Mouse (Mus musculus): Measurements from ENCODE around the gene Usp31.

The Usp31 gene

GRCm38 (mm10) chr7:121658866-121659265, 48.2 kb downstream of the Usp31 start:
- DNase-seq = no peak

DNA sequence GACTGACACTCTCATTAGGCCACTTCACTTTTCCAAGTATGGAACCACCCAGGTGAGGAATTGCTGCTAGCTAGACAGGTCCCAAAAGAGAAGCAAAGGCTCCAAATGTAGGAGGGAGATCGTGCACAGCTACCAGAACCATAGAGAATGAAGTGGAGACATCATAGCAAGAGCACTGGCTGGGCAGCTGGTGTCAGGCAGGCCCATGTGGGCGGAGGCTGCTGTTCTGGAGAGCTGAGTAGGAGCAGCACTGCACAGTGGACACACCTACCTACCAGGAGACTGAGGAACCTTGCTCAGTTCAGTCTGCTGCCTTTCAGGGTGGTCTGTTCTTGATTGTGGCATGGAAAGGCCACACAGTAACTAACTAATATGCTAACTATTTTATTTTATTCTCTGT, 52.4 kb downstream of the Usp31 start:
- no peak for DNase-seq

DNA sequence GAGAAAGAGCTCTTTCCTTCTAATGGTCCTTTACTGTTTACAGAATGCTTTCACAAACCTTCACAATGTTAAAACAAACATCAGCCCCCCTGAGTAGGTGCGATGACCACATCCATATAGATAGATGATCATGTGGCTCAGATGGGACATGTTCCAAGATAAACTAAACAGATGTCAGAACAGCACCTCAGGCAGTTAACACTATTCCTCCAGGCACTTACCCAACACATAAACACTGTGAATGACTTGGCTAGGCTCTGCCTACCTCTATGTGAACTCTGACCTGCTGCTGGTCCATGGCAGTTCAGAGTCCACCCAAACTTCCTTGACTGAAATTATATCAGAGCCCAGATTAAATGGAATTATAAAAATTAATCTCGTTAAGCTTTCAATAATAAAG, 54.4 kb downstream of the Usp31 start:
- no peak for DNase-seq

- no peak for DNase-seq
Observed at GRCm38 (mm10) chr7:121650724-121651123, 56.3 kb downstream of the Usp31 start.

DNA sequence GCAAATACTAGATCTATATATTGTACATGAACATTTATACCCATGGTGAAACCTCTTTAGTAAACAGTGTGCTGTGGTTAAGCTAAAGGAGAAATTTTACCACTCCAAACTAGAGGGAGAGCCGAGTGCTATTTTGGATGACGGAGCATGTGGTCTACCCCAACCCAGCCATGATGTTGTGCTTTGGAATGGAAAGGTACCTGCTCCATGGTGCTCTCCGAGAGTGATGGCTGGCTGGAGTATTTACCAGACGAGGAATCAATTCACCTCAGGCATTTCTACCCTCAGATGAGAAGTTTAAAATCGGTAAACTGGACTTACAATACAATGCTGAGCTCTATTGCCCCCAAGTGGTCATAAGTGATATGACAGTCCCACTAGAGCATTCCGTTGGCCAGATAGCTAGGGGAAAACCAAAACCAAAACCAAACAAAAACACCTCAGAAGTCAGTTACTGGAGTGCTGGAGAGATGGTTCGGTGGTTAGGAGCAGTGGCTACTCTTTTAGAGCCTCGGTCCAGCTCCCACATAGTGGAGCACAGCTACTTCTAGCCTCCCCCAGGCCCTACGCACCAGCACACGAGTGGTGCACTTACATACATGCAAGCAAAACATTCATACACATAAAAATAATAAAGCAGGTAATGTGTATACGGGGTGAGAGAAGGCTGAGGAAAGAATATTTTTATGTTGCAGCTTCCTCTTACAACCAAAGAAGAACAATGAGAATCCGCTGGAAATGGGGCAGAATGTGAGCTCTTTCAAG, 65.9 kb downstream of the Usp31 start:
- peak; percentile 83 for DNase-seq

- DNase-seq = peak; percentile 41
Observed at GRCm38 (mm10) chr7:121636732-121637131, 70.3 kb downstream of the Usp31 start.

DNA sequence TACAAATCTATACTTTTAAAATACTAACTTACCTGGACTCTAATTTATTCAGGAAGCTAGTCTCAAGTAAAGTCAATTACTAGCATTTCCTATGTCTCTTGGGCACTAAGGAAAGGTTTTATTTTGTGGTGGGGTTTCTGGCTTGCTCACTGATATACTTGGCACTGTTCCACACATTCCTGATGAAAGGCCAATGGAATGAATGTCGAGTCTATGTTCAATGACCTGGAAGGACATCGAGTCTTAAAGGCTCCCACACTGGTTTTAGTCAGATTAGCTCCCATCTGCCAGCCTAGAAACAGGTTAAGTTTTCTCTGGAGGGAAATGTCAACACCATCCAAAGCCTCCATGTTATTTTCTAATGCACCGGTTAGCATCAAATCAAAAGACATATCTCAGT, 72.8 kb downstream of the Usp31 start:
- no peak for DNase-seq

GRCm38 (mm10) chr7:121622835-121623420, 84.1 kb downstream of the Usp31 start:
- DNase-seq = no peak

- no peak for DNase-seq
Observed at GRCm38 (mm10) chr7:121622433-121622832, 84.6 kb downstream of the Usp31 start.

GRCm38 (mm10) chr7:121601697-121602096, 105.4 kb downstream of the Usp31 start:
- no peak for DNase-seq

DNA sequence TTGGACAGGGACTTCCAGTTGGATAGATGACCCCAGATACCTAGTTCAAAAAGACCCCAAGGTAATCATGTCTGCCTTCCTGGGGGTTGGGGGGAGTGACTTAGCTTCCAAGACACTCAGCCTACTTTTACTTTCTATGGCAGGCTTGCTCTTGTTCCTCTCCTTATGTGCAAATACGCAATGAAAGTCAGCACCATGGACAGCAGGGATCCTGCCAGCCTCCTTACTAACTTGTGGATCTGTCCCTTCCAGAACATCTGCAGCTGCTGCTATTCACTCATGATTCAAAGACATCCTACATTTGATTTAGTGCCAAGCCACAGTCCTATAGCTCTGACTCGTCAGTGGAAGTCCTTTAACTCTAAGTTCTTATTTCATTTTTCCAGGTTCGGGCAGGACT, 110.7 kb downstream of the Usp31 start:
- DNase-seq = no peak

- DNase-seq = no peak
Observed at GRCm38 (mm10) chr7:121595496-121595895, 111.6 kb downstream of the Usp31 start.

- no peak for DNase-seq
Observed at GRCm38 (mm10) chr7:121595085-121595484, 112.0 kb downstream of the Usp31 start.

DNA sequence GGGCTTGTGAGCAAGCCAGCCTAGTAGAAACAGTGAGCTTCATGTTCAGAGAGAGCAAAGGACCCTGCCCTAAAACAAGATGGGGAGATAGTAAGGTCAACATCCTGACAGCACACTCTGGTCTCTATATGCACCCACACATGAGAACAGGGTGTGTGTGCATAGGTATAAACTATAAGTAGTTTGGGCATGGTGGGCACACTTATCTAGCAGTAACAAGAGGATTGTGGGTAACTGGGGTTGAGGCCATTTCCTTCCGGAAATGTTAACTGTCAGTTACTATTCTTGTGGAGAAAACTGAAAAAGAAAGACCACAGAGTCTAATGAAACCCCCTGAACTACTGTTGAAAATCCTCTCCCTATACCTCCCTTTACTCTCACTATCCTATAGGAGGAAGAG, 112.4 kb downstream of the Usp31 start:
- no peak for DNase-seq

Data from lung, postnatal 36 days (tissue).